Mouse (Mus musculus) erythroblast, adult 5-6 weeks (primary cell): ENCODE results near the gene Carns1. TPM values are rescaled to one million over a fixed set of nuclear protein-coding genes. Genes with fewer than 3 reads are reported as not detected.
"Not testable (repeated sequence)": the region's sequence is repeated elsewhere in the genome, so short reads cannot be mapped to it uniquely, and the experiment has no call there.

Experiments used
- ATAC-seq: replicated peaks from 2 replicates; pipeline ENCODE4 v1.8.0; 2016; ENCODE audit warnings: moderate number of reproducible peaks, mild to moderate bottlenecking, moderate TSS enrichment, inconsistent platforms; ENCODE audit not compliant: poor library complexity, low FRiP score, severe bottlenecking
- total RNA-seq, 2 experiments: library from RNA; stranded (forward) in 1 of 2; stranded (reverse) in 1 of 2; fragments of 150-400 nt in 1 of 2; fragments of 200-764, 138-1000 nt in 1 of 2; gene quantifications; 2 replicates each; pipeline versions ENCODE4 v1.2.3 to v1.2.4; 2015 to 2017; ENCODE audit warnings: low replicate concordance in 2 of 2

The Carns1 gene
- total RNA-seq, 2 experiments from 2014 or later, result 0.60 to 6.5 TPM

GRCm38 (mm10) chr19:4137913-4138312 lies 37.4 kb downstream of the Carns1 start:
- ATAC-seq, result no peak

GRCm38 (mm10) chr19:4136463-4136862 lies 38.8 kb downstream of the Carns1 start:
- peak; percentile 64 for ATAC-seq

- peak; percentile 73 for ATAC-seq
Observed at GRCm38 (mm10) chr19:4135963-4136345, 39.3 kb downstream of the Carns1 start.

- ATAC-seq, result not testable (repeated sequence)
Observed at GRCm38 (mm10) chr19:4135229-4135962, 39.9 kb downstream of the Carns1 start.

- ATAC-seq, result no peak
Observed at GRCm38 (mm10) chr19:4134354-4134753, 40.9 kb downstream of the Carns1 start.

GRCm38 (mm10) chr19:4131768-4132167 lies 43.5 kb downstream of the Carns1 start:
- ATAC-seq, result peak; percentile 53

- peak; percentile 49 for ATAC-seq
Observed at GRCm38 (mm10) chr19:4131075-4131474, 44.2 kb downstream of the Carns1 start.

GRCm38 (mm10) chr19:4130106-4130505 lies 45.2 kb downstream of the Carns1 start:
- 0 out of 2 replicates have a peak, but pooled peaks have one; percentile 6 for ATAC-seq

GRCm38 (mm10) chr19:4129462-4129861 lies 45.8 kb downstream of the Carns1 start:
- no peak for ATAC-seq

- peak; percentile 14; the same call in 1 of the 2 replicates for ATAC-seq
Observed at GRCm38 (mm10) chr19:4126759-4127495, 48.4 kb downstream of the Carns1 start.

- ATAC-seq, result peak; percentile 72
Observed at GRCm38 (mm10) chr19:4125741-4126696, 49.3 kb downstream of the Carns1 start, which contains the start of gene Aip. Gene Aip (minus strand): TSS chr19:4125858.

GRCm38 (mm10) chr19:4125268-4125667 lies 50.0 kb downstream of the Carns1 start:
- not testable (repeated sequence) for ATAC-seq

- ATAC-seq, result no peak
Observed at GRCm38 (mm10) chr19:4124432-4124831, 50.8 kb downstream of the Carns1 start.

GRCm38 (mm10) chr19:4122411-4123370 lies 52.6 kb downstream of the Carns1 start:
- no peak for ATAC-seq

- not testable (repeated sequence) for ATAC-seq
Observed at GRCm38 (mm10) chr19:4121896-4122295, 53.4 kb downstream of the Carns1 start.

- ATAC-seq, result peak; percentile 76
Observed at GRCm38 (mm10) chr19:4121097-4121805, 54.0 kb downstream of the Carns1 start.

- ATAC-seq, result no peak
Observed at GRCm38 (mm10) chr19:4120496-4120895, 54.8 kb downstream of the Carns1 start.
